Comparison of ENCODE assay signal across 11 mouse cellular contexts in the genomic region with DNA sequence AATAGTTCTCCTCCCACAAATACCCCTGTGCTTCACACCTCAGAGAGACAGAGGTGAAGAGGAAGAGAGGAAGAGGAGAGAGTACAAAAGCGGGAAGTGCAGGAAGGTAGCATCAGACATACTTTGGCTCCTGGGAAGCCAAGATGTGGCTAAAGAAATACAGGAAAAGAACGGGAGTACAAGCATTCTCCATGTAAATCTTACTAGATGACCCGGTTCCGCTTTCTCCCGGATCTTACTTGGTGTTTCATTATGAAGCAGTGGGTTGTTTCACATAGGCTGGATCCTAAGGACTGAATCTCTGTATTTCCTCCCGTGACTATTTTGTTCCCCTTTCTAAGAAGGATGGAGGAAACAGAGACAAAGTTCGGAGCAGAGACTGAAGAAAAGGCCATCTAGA. TPM values are rescaled to one million over a fixed set of nuclear protein-coding genes. Genes with fewer than 3 reads are reported as not detected.
A peak's percentile ranks its signal among the peaks of the same experiment; 100 is the strongest.
DNase-seq lines count a peak whose midpoint lies in the region; ATAC-seq and TF ChIP-seq lines count a peak whose summit lies in the region.
"Had no signal": no experiment of that assay in that cellular context is flagged by ENCODE, and none has a peak within 500 bp of the region (broad histone marks: within the 10 kb centered on the region; RNA-seq: fewer than 3 reads in every experiment).

No protein-coding gene starts in this region.

- no peak for TF ChIP-seq CTCF in left cerebral cortex, adult 2 months (IDR thresholded peaks at IDR 0.05)

- intact Hi-C loops in left cerebral cortex, adult 2 months (cut with DNase I), result no loop called here

- no peaks in the 10 kb centered on the region for H3K27me3 ChIP-seq in forebrain, embryonic 10.5 days (ENCODE audit: poor library complexity, severe bottlenecking)
- H3K27me3 ChIP-seq in forebrain, embryonic 14.5 days (replicated peaks; ENCODE audit: control insufficient read depth, insufficient read depth, low read length), result no peaks in the 10 kb centered on the region
- H3K27me3 ChIP-seq in hindbrain, embryonic 11.5 days (ENCODE audit: control insufficient read depth, insufficient read depth, low read length), result no peaks in the 10 kb centered on the region
- no peaks in the 10 kb centered on the region for H3K27me3 ChIP-seq in midbrain, embryonic 14.5 days (ENCODE audit: control insufficient read depth, insufficient read depth, low read length)

- H3K9me3 ChIP-seq in forebrain, embryonic 10.5 days, result no peaks in the 10 kb centered on the region
- H3K9me3 ChIP-seq in forebrain, embryonic 14.5 days (replicated peaks; ENCODE audit: control insufficient read depth, low read length), result no peaks in the 10 kb centered on the region
- no peaks in the 10 kb centered on the region for H3K9me3 ChIP-seq in hindbrain, embryonic 11.5 days (ENCODE audit: control insufficient read depth, low read length)
- H3K9me3 ChIP-seq in midbrain, embryonic 14.5 days (ENCODE audit: control insufficient read depth, low read length), result no peaks in the 10 kb centered on the region

- DNase-seq in forebrain, embryonic 10.5 days (ENCODE audit: extremely low spot score, low spot score), result no peak
- no peak for DNase-seq in forebrain, embryonic 14.5 days (ENCODE audit: low spot score)
- no peak for DNase-seq in left cerebral cortex, adult 2 months (ENCODE audit: extremely low spot score in 1 of 2, low spot score in 2 of 2)
- DNase-seq in left cerebral cortex, adult 11 months (ENCODE audit: low spot score), result no peak
- DNase-seq in hindbrain, embryonic 11.5 days (ENCODE audit: low spot score), result no peak
- DNase-seq in midbrain, embryonic 14.5 days, result no peak
- no peak for DNase-seq in layer of hippocampus, adult 18-20 months (ENCODE audit: low spot score in 2 of 2)
- DNase-seq in adrenal gland, postnatal 10 days, result no peak
- DNase-seq: spleen, adult 18-20 months had no signal

- H3K9ac ChIP-seq in forebrain, embryonic 14.5 days (ENCODE audit: low read length), result no peak overlapping the region
- H3K9ac ChIP-seq in hindbrain, embryonic 11.5 days (ENCODE audit: low read depth, low read length), result no peak overlapping the region; the same call in 1 of the 2 replicates
- H3K9ac ChIP-seq in midbrain, embryonic 14.5 days (replicated peaks; ENCODE audit: low read length), result no peak overlapping the region

- peaks cover 18% of the 10 kb centered on the region for H3K36me3 ChIP-seq in forebrain, embryonic 10.5 days (replicated peaks)
- H3K36me3 ChIP-seq in forebrain, embryonic 14.5 days (ENCODE audit: control insufficient read depth, insufficient read depth, low read length), result peaks cover 4% of the 10 kb centered on the region; the same call in 1 of the 2 replicates
- no peaks in the 10 kb centered on the region for H3K36me3 ChIP-seq in hindbrain, embryonic 11.5 days (ENCODE audit: control insufficient read depth, insufficient read depth, low read length)
- H3K36me3 ChIP-seq in midbrain, embryonic 14.5 days (ENCODE audit: control insufficient read depth, insufficient read depth, low read length), result no peaks in the 10 kb centered on the region

- H3K4me3 ChIP-seq in forebrain, embryonic 10.5 days, result peak overlapping the region; percentile 19; the same call in 1 of the 2 replicates
- H3K4me3 ChIP-seq in forebrain, embryonic 14.5 days (ENCODE audit: low read depth, low read length), result no peak overlapping the region
- H3K4me3 ChIP-seq in left cerebral cortex, adult 2 months, result no peak overlapping the region
- no peak overlapping the region for H3K4me3 ChIP-seq in hindbrain, embryonic 11.5 days (ENCODE audit: low read depth, low read length)
- H3K4me3 ChIP-seq in midbrain, embryonic 14.5 days (replicated peaks; ENCODE audit: low read depth, low read length), result no peak overlapping the region

- H3K4me1 ChIP-seq in forebrain, embryonic 10.5 days, result peaks cover 93% of the 10 kb centered on the region
- peaks cover 29% of the 10 kb centered on the region for H3K4me1 ChIP-seq in forebrain, embryonic 14.5 days (ENCODE audit: control insufficient read depth, insufficient read depth, low read length)
- peaks cover 22% of the 10 kb centered on the region for H3K4me1 ChIP-seq in hindbrain, embryonic 11.5 days (replicated peaks; ENCODE audit: control insufficient read depth, insufficient read depth, low read length)
- peaks cover 45% of the 10 kb centered on the region for H3K4me1 ChIP-seq in midbrain, embryonic 14.5 days (ENCODE audit: control insufficient read depth, insufficient read depth, low read length)

- 54% methylated on average over 7 of the region's 7 CpGs for WGBS in forebrain, embryonic 10.5 days
- WGBS in forebrain, embryonic 14.5 days, result 45% methylated on average over 7 of the region's 7 CpGs
- WGBS in hindbrain, embryonic 11.5 days, result 38% methylated on average over 7 of the region's 7 CpGs
- whole genome bisulfite sequencing in midbrain, embryonic 14.5 days, result 19% methylated on average over 7 of the region's 7 CpGs

- peak overlapping the region; percentile 78 for H3K27ac ChIP-seq in forebrain, embryonic 10.5 days
- no peak overlapping the region for H3K27ac ChIP-seq in forebrain, embryonic 14.5 days (ENCODE audit: low read depth, low read length)
- H3K27ac ChIP-seq in left cerebral cortex, adult 2 months, result peak overlapping the region; percentile 55; the same call in 1 of the 2 replicates
- peak overlapping the region; percentile 56; the same call in 1 of the 2 replicates for H3K27ac ChIP-seq in hindbrain, embryonic 11.5 days (ENCODE audit: low read depth, low read length)
- peak overlapping the region; percentile 49 for H3K27ac ChIP-seq in midbrain, embryonic 14.5 days (replicated peaks; ENCODE audit: low read depth, low read length)
- H3K27ac ChIP-seq: macrophage had no signal

- H3K4me2 ChIP-seq in forebrain, embryonic 14.5 days (ENCODE audit: low read length), result no peak overlapping the region
- peak overlapping the region; percentile 13; the same call in 1 of the 2 replicates for H3K4me2 ChIP-seq in hindbrain, embryonic 11.5 days (replicated peaks; ENCODE audit: low read depth, low read length)
- H3K4me2 ChIP-seq in midbrain, embryonic 14.5 days (ENCODE audit: low read length), result peak overlapping the region; percentile 25

- no peak for ATAC-seq in forebrain, embryonic 14.5 days
- ATAC-seq in hindbrain, embryonic 11.5 days (ENCODE audit: low FRiP score), result no peak
- no peak for ATAC-seq in midbrain, embryonic 14.5 days (ENCODE audit: low FRiP score, low TSS enrichment)

RNA-seq across cellular contexts. Expression of gene Mtcl1, which starts 43.9 kb away (rescaled TPM):
- polyA plus RNA-seq in forebrain, embryonic 10.5 days (2016; fragmentation: Nextera tagmentation; extraction: Ambion mirVana), result 25.5 and 28.4 TPM in 2 replicates
- 17.5 and 24.5 TPM in 2 replicates for polyA plus RNA-seq in forebrain, embryonic 14.5 days (2014; fragmentation: Nextera tagmentation; extraction: Ambion mirVana)
- 100 to 1,000 TPM; 103 to 122 TPM for total RNA-seq in left cerebral cortex, adult 2 months (2021)
- polyA plus RNA-seq in hindbrain, embryonic 11.5 days (2014; fragmentation: Nextera tagmentation; extraction: Ambion mirVana), result 47.9 and 59.8 TPM in 2 replicates
- 26.7 and 36.0 TPM in 2 replicates for polyA plus RNA-seq in midbrain, embryonic 14.5 days (2014; fragmentation: Nextera tagmentation; extraction: Ambion mirVana)
- 10 to 100 TPM; 42.8 to 53.0 TPM for total RNA-seq in layer of hippocampus, adult 18-20 months (2021)
- total RNA-seq in adrenal gland, postnatal 10 days (2021), result 10 to 100 TPM in 1 of 2 experiments, 1 to 10 TPM in 1; 9.3 to 13.2 TPM
- total RNA-seq: common myeloid progenitor, adult 5-6 weeks had no signal
- polyA plus RNA-seq: macrophage had no signal
